Mouse (Mus musculus) heart, adult 2 months (tissue): Measurements from ENCODE around the gene St6galnac5.

Experiments used
- CTCF ChIP-seq: fragments of 200-600 bp; IDR thresholded peaks from 2 replicates; pipeline ENCODE4 v1.8.1; 2022; ENCODE audit warnings: antibody characterized with exemption, mild to moderate bottlenecking, moderate library complexity
- EP300 ChIP-seq: fragments of 200-500 bp; IDR thresholded peaks from 2 replicates; pipeline ENCODE4 v1.6.1; 2011; ENCODE audit warnings: low read depth, low read length, control low read depth; ENCODE audit not compliant: insufficient read depth
- POLR2A ChIP-seq: fragments of 200-500 bp; IDR thresholded peaks from 2 replicates; pipeline ENCODE4 v1.6.1; 2011; ENCODE audit warnings: mild to moderate bottlenecking, low read depth, low read length, control low read depth; ENCODE audit not compliant: insufficient read depth

- TF ChIP-seq CTCF: no peak
- no peak for TF ChIP-seq POLR2A
- TF ChIP-seq EP300: no peak
These were observed 205.7 kb downstream of the St6galnac5 start for GRCm38 (mm10) chr3:152776363-152776762.
